Mouse (Mus musculus): ENCODE measurements around the gene Gtf2i. TPM values are rescaled to one million over a fixed set of nuclear protein-coding genes. Genes with fewer than 3 reads are reported as not detected.
A peak's percentile ranks its signal among the peaks of the same experiment; 100 is the strongest.

Gene Gtf2i
- polyA plus RNA-seq, 1 experiment from 2014 or later: 29.8 TPM

- Histone ChIP-seq H3K4me2 (ENCODE audit: low read depth, low read length) (no peak overlapping the region), H3K27ac (ENCODE audit: low read depth) (no peak overlapping the region), H3K4me3 (ENCODE audit: low read depth, low read length) (no peak overlapping the region), H3K36me3 (replicated peaks; ENCODE audit: insufficient read depth, low read length) (peaks cover 97% of the 10 kb centered on the region), H3K9ac (replicated peaks) (no peak overlapping the region), H3K4me1 (ENCODE audit: insufficient read depth) (peaks cover 4% of the 10 kb centered on the region; the same call in 1 of the 2 replicates), H3K9me3 (ENCODE audit: low read length) (no peaks in the 10 kb centered on the region), H3K27me3 (ENCODE audit: insufficient read depth, low read length) (no peaks in the 10 kb centered on the region)
- ATAC-seq (no peak), DNase-seq (no peak)
- 80% methylated on average over 5 of the region's 5 CpGs for WGBS (ENCODE audit: insufficient replicate concordance)
- TF ChIP-seq EP300 (IDR thresholded peaks at IDR 0.05; ENCODE audit: low read depth): no peak
Observed at GRCm38 (mm10) chr5:134241831-134242230, 72.7 kb downstream of the Gtf2i start.

GRCm38 (mm10) chr5:134237936-134238760 is 76.4 kb downstream of the Gtf2i start:
- 83% methylated on average over 28 of the region's 28 CpGs for WGBS (ENCODE audit: insufficient replicate concordance)
- H3K4me3 ChIP-seq (ENCODE audit: low read depth, low read length): no peak overlapping the region
- no peak for ATAC-seq
- H3K4me1 ChIP-seq (ENCODE audit: insufficient read depth): peaks cover 38% of the 10 kb centered on the region
- H3K9me3 ChIP-seq (ENCODE audit: low read length): no peaks in the 10 kb centered on the region
- H3K4me2 ChIP-seq (ENCODE audit: low read depth, low read length): no peak overlapping the region
- no peaks in the 10 kb centered on the region for H3K27me3 ChIP-seq (ENCODE audit: insufficient read depth, low read length)
- DNase-seq: no peak
- TF ChIP-seq CTCF (IDR thresholded peaks at IDR 0.05; ENCODE audit: low read depth) (no peak), EP300 (IDR thresholded peaks at IDR 0.05; ENCODE audit: low read depth) (no peak)
- H3K36me3 ChIP-seq (replicated peaks; ENCODE audit: insufficient read depth, low read length): peaks cover 65% of the 10 kb centered on the region
- no peak overlapping the region for H3K9ac ChIP-seq (replicated peaks)
- no peak overlapping the region for H3K27ac ChIP-seq (ENCODE audit: low read depth)

GRCm38 (mm10) chr5:134237508-134237907 is 77.1 kb downstream of the Gtf2i start:
- H3K27ac ChIP-seq (ENCODE audit: low read depth): peak overlapping the region; percentile 53
- H3K4me1 ChIP-seq (ENCODE audit: insufficient read depth): peaks cover 44% of the 10 kb centered on the region
- H3K36me3 ChIP-seq (replicated peaks; ENCODE audit: insufficient read depth, low read length): peaks cover 59% of the 10 kb centered on the region
- TF ChIP-seq CTCF (IDR thresholded peaks at IDR 0.05; ENCODE audit: low read depth): no peak
- TF ChIP-seq EP300 (IDR thresholded peaks at IDR 0.05; ENCODE audit: low read depth): no peak
- 86% methylated on average over 11 of the region's 11 CpGs for WGBS (ENCODE audit: insufficient replicate concordance)
- DNase-seq (no peak), ATAC-seq (no peak)
- H3K9ac ChIP-seq (replicated peaks): no peak overlapping the region
- H3K4me2 ChIP-seq (ENCODE audit: low read depth, low read length): no peak overlapping the region
- no peaks in the 10 kb centered on the region for H3K9me3 ChIP-seq (ENCODE audit: low read length)
- H3K27me3 ChIP-seq (ENCODE audit: insufficient read depth, low read length): no peaks in the 10 kb centered on the region
- H3K4me3 ChIP-seq (ENCODE audit: low read depth, low read length): no peak overlapping the region

GRCm38 (mm10) chr5:134236796-134237195 is 77.8 kb downstream of the Gtf2i start:
- DNase-seq (peak; percentile 61), ATAC-seq (peak; percentile 8; the same call in 1 of the 2 replicates)
- H3K36me3 ChIP-seq (replicated peaks; ENCODE audit: insufficient read depth, low read length): peaks cover 52% of the 10 kb centered on the region
- H3K27ac ChIP-seq (ENCODE audit: low read depth): peak overlapping the region; percentile 53
- no peak overlapping the region for H3K9ac ChIP-seq (replicated peaks)
- no peaks in the 10 kb centered on the region for H3K27me3 ChIP-seq (ENCODE audit: insufficient read depth, low read length)
- no peaks in the 10 kb centered on the region for H3K9me3 ChIP-seq (ENCODE audit: low read length)
- H3K4me1 ChIP-seq (ENCODE audit: insufficient read depth): peaks cover 48% of the 10 kb centered on the region
- TF ChIP-seq CTCF (IDR thresholded peaks at IDR 0.05; ENCODE audit: low read depth) (no peak), EP300 (IDR thresholded peaks at IDR 0.05; ENCODE audit: low read depth) (peak; percentile 23; the same call in 1 of the 2 replicates)
- H3K4me2 ChIP-seq (ENCODE audit: low read depth, low read length): no peak overlapping the region
- H3K4me3 ChIP-seq (ENCODE audit: low read depth, low read length): no peak overlapping the region
- WGBS (ENCODE audit: insufficient replicate concordance): 49% methylated on average over 6 of the region's 6 CpGs

- DNase-seq (no peak), ATAC-seq (peak; percentile 12; the same call in 1 of the 2 replicates)
- no peak for TF ChIP-seq CTCF (IDR thresholded peaks at IDR 0.05; ENCODE audit: low read depth)
- no peak for TF ChIP-seq EP300 (IDR thresholded peaks at IDR 0.05; ENCODE audit: low read depth)
Observed at GRCm38 (mm10) chr5:134236241-134236640, 78.3 kb downstream of the Gtf2i start.

GRCm38 (mm10) chr5:134235111-134235510 is 79.4 kb downstream of the Gtf2i start:
- H3K27ac ChIP-seq (ENCODE audit: low read depth): peak overlapping the region; percentile 53; the same call in 1 of the 2 replicates
- no peak overlapping the region for H3K4me2 ChIP-seq (ENCODE audit: low read depth, low read length)
- H3K36me3 ChIP-seq (replicated peaks; ENCODE audit: insufficient read depth, low read length): peaks cover 35% of the 10 kb centered on the region
- peaks cover 51% of the 10 kb centered on the region for H3K4me1 ChIP-seq (ENCODE audit: insufficient read depth)
- DNase-seq (peak; percentile 54), ATAC-seq (no peak)
- no peaks in the 10 kb centered on the region for H3K9me3 ChIP-seq (ENCODE audit: low read length)
- TF ChIP-seq CTCF (IDR thresholded peaks at IDR 0.05; ENCODE audit: low read depth) (no peak), EP300 (IDR thresholded peaks at IDR 0.05; ENCODE audit: low read depth) (no peak)
- H3K27me3 ChIP-seq (ENCODE audit: insufficient read depth, low read length): no peaks in the 10 kb centered on the region
- H3K4me3 ChIP-seq (ENCODE audit: low read depth, low read length): no peak overlapping the region
- H3K9ac ChIP-seq (replicated peaks): 0 out of 2 replicates have a peak overlapping the region, but pooled peaks have one; percentile 1
- 47% methylated on average over 6 of the region's 6 CpGs for WGBS (ENCODE audit: insufficient replicate concordance)

More at GRCm38 (mm10) chr5:134236241-134236640, 78.3 kb downstream of the Gtf2i start:
- Histone ChIP-seq H3K27ac (ENCODE audit: low read depth) (peak overlapping the region; percentile 53), H3K9ac (replicated peaks) (no peak overlapping the region), H3K27me3 (ENCODE audit: insufficient read depth, low read length) (no peaks in the 10 kb centered on the region), H3K4me2 (ENCODE audit: low read depth, low read length) (no peak overlapping the region), H3K9me3 (ENCODE audit: low read length) (no peaks in the 10 kb centered on the region), H3K4me3 (ENCODE audit: low read depth, low read length) (no peak overlapping the region), H3K4me1 (ENCODE audit: insufficient read depth) (peaks cover 50% of the 10 kb centered on the region), H3K36me3 (replicated peaks; ENCODE audit: insufficient read depth, low read length) (peaks cover 46% of the 10 kb centered on the region)
- WGBS (ENCODE audit: insufficient replicate concordance): 68% methylated on average over 3 of the region's 3 CpGs
